Mouse (Mus musculus): ENCODE results near the gene Acvr1.

- TF ChIP-seq CTCF (IDR thresholded peaks at IDR 0.05; ENCODE audit: low read depth) (no peak), EP300 (IDR thresholded peaks at IDR 0.05; ENCODE audit: low read depth) (no peak)
These were observed 85.4 kb downstream of the Acvr1 start for GRCm38 (mm10) chr2:58481450-58482100.

Data from heart, postnatal 0 days (tissue).